Mouse (Mus musculus) frontal cortex, postnatal 14 days (tissue): ENCODE measurements around the gene Gtf2ird1.

Experiments
- DNase-seq, 2 experiments: peaks; one replicate each; pipeline ENCODE4 v3.0.0; 2022; ENCODE audit warnings: low spot score in 2 of 2

The Gtf2ird1 gene

GRCm38 (mm10) chr5:134445208-134445831, 11.2 kb downstream of the Gtf2ird1 start:
- no peak for DNase-seq

GRCm38 (mm10) chr5:134444473-134444872, 12.0 kb downstream of the Gtf2ird1 start:
- DNase-seq = no peak

DNA sequence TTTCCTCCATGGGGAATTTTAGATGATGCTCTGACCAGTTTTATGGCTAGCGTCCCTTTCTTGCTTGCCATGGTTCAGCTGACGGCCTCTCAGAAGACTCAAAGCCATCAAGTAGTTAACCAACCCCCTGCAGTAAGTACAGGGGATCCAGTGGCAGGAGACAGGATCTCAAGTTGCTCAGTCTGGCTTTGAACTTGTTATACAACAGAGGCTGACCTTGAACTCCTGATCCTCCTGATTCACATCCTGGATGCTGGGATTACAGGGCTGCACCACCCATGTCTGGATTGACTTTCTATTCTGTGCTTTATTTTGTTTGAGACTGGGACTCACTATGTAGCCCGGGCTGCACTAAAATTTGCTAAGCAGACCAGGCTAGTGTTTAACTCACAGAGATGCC, 14.4 kb downstream of the Gtf2ird1 start:
- DNase-seq = no peak

GRCm38 (mm10) chr5:134441105-134441504, 15.4 kb downstream of the Gtf2ird1 start:
- no peak for DNase-seq

DNA sequence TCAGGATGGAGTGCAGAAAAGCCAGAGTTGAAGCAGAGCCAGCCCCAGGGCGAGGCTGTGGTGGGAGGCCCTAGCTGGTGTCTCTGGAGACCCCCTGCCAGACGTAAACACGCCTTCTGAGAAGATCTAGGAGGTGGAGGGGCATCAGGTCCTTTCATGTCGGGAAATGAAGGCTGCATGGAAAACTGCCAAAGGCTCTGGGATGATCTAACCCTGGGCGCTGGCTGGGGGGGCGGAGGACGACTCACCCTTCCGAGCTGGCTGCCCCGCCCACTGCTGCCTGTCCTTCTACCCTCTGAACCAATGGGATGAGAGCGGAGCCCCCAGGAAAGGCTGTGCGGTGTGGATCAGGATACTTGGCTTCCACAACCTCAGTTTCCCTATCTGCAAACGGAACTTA, 16.4 kb downstream of the Gtf2ird1 start:
- no peak for DNase-seq

- DNase-seq = no peak
Observed at GRCm38 (mm10) chr5:134439481-134439880, 17.0 kb downstream of the Gtf2ird1 start.

DNA sequence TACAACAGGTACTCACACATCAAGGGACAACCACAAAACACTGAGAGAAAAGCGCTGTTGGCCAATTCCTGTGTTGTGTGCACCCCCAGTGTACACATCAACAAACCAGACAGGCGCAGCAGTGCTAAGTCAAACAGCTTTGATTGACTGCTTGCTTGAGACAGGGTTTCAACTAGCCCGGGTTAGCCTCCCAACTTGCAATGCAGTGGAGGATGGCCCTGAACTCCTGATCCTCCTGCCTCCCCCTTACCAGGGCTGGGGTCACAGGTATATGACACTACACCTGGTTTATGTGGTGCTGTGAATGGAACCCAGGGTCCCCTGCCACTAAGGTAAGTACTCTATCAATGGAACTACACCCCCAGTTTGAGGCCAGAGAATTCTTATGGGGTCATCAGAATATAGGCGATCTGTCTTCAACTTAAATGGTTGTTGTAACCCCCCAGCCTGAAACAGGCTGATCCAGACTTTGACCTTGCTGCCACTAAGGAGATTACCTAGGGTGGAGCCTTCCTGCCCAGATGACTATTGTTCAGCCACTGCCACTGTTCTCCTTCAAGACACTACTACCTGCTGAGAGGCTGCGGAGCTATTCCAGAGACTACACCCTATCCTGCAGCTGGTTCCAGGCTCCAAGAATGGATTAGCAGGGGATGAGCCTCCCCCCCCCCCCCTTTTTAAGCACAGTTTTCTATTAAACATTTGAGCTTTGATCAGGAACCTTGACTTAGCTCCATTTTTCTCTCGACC, 17.7 kb downstream of the Gtf2ird1 start:
- DNase-seq = no peak

DNA sequence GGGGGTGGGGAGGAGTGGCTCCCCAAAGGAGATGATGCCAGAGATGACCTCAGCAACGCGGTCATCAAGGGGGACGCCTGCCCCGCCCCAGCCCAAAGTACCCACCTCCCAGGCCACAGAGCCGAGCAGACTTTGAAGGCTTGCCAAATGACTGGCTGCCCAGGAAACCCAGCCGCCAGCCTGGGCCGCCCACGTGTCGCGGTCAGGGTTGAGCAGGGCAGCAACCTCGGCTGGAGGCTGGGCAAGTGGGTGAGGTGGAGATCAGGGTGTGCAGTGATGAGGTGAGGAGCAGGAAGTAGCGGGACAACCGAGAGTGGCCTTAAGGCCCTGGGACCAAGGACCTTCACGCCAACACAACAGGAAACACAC, 19.1 kb downstream of the Gtf2ird1 start:
- peak in 1 of 2 experiments; percentile 24 for DNase-seq

GRCm38 (mm10) chr5:134436782-134437458, 19.6 kb downstream of the Gtf2ird1 start:
- DNase-seq = no peak

DNA sequence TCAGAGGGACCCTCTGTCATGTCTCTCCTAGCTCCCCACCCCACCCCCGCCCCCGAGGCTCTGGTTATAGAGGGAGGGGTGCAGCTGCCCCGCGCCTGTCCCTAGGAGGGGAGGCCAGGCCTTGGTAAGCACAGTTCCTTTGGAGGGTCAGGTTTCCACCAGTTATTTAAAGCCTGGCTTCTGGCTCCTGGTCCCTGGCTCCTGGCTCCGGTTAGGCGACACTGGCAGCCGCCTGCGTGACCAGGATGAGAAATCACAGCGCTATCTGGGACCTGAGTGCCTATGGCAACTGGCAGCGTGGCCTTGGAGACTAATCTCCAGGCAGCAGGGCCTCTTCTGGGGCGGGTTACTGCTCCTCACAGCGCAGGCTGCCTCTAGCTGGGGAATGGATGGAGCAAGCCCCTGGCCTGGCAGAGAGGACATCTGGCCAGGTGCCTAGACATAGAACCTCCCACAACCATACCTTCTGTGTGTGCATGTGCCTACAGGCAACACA, 20.6 kb downstream of the Gtf2ird1 start:
- peak in 1 of 2 experiments; percentile 28 for DNase-seq

GRCm38 (mm10) chr5:134433137-134433536, 23.4 kb downstream of the Gtf2ird1 start:
- no peak for DNase-seq

DNA sequence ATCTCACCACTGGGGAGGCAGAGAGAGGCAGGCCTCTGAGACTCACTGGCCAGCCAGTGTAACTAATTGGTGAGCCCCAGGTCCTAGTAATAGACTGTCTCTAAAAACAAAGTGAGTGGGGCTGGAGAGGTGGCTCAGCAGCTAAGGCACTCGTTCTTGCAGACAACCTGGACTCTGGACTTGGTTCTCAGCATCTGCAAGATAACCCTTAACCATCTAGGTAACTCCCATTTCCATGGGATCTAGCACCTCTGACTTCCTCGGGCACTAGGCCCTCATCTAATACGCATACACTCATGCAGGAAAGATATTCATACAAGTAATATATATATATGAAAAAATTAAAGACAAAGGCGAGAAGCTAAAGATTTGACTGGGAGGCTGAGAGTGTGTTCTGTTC, 26.4 kb downstream of the Gtf2ird1 start:
- DNase-seq = no peak

GRCm38 (mm10) chr5:134427664-134428063, 28.9 kb downstream of the Gtf2ird1 start:
- peak; percentile 34 to 48 for DNase-seq

DNA sequence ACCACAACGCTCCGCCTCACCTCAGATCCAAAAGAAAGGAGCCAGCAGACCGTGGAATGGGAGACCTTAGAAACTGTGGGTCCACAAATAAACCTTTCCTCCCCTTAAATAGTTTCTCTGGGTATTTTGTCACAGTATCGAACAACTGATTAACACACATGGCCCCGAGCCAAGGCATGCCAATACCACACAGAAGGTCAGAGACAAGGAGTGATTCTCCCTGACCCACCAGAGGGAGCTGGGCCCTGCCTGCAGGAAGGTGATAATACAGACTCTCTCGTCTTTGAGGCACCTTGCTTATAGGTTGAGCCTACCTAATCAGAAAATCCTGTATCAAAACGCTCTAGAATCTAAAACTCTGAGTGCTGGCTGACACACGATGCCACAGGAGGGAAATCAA, 30.9 kb downstream of the Gtf2ird1 start:
- DNase-seq = no peak

- no peak for DNase-seq
Observed at GRCm38 (mm10) chr5:134423930-134424329, 32.6 kb downstream of the Gtf2ird1 start.

GRCm38 (mm10) chr5:134423372-134423771, 33.1 kb downstream of the Gtf2ird1 start:
- no peak for DNase-seq

DNA sequence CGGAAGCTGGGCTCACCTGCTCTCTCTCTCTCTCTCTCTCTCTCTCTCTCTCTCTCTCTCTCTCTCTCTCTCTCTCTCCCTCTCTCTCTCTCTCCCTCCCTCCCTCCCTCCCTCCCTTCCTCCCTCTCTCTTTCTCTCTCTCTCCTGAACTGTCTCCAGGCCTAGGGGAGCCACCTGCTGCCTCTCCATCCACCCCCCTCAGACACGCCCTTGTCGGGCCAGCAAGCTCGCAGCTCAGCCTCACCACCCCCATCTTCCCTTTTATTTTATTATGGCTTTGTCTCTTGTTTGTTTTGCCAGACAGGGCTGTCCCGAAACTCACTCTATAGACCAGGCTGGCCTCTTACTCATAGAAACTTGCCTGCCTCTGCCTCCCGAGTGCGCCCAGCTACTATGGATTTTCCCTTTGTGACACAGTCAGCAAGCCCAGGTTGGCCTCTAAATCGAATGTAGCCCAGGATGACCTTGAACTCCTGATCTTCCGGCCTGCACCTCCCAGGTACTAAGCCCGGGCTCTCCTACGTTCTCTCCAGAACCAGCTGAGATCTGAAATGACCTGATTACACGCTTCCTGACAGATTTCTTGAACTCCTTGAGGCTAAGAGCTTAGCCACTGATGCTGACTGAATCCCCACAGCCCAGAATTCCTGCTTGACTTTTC, 34.1 kb downstream of the Gtf2ird1 start:
- no peak for DNase-seq

GRCm38 (mm10) chr5:134421061-134421460, 35.5 kb downstream of the Gtf2ird1 start:
- no peak for DNase-seq

GRCm38 (mm10) chr5:134419700-134420099, 36.8 kb downstream of the Gtf2ird1 start:
- DNase-seq = no peak

DNA sequence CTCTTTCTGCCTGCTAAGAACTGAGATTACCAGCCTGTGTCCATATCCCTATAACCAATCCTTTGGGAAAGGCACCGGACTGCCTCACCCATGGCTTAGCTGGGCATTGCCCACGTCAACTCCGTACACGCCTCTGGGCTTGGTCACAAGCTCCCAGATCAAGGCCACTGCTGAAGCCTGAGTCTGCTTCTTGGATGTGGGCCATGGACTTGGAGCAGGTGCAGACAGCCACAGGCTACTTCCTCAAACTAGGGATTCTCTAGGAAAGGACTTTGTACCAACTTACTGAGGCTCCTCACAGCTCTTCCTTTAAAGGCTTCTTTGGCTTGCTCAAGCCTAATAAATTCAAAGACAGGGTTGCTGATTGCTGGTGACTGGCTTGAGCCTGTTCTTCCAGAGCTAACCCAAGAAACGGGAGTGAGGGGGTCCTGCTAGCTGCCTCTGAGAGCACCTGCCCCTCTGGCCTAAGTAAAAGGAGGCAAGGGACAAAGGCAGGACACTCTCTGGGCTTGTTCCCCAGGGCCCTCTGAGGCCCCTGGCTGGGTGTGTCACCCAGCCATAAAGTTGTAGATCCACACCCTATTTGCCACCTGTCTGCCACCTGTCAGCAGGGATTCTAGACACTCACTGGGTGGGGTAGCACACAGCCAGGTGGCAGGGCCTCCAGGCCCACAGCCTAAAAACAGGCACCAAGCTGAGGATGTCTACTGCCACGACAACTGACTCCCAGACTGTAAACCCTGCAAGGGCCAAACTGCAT, 38.0 kb downstream of the Gtf2ird1 start:
- DNase-seq = no peak

GRCm38 (mm10) chr5:134412341-134412740, 44.2 kb downstream of the Gtf2ird1 start:
- DNase-seq = no peak
